Mouse (Mus musculus): ENCODE measurements at regions not wholly inside any gene's neighbourhood (a gene's known extent, or its start where the extent isn't known, plus 50 kb on each side); places are given as distances from the start of the nearest gene placed in this dataset.

DNA sequence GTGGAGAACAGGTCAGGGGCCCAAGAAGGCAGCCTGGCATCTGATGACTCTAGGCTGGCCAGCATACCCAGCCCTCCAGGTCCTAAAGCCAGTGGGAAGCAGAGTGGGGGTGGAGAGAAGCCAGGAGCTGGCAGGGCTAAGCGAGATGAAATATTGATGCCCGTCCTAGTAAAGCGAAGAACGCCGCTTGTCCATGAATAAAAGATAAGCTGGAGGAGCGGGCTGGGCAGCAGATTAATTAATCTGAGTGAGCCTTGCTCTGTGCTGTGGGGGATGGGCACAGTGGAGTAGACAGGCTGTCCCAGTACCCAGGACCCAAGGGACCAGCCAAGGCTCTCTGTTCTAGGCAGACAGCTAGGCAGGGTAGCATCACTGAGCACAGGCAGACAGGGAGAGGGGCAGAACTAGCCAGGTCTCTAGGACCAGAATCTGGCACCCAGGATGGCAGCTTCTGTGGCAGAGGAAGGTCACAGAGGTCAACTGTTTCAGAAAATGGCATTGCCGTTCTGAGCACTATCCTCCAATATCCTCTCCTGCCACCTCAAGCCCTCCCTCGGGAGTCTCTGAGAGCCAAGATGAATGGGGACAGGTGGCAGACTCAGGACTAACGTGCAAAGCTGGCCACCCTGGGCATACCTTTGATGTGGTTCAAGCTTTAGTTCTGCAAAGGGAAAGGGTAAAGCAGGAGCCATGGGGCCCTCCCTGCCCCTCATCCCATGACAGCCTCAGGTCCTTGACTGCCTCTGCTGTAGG lies 73.0 kb upstream of the Thy1 start:
- ATAC-seq (ENCODE audit: low FRiP score, low TSS enrichment) = no peak
- Histone ChIP-seq H3K27ac (ENCODE audit: low read length) (no peak overlapping the region), H3K4me1 (ENCODE audit: insufficient read depth, low read length) (no peaks in the 10 kb centered on the region), H3K36me3 (ENCODE audit: insufficient read depth, low read length) (no peaks in the 10 kb centered on the region), H3K9ac (replicated peaks; ENCODE audit: low read length) (no peak overlapping the region), H3K4me3 (ENCODE audit: low read length) (no peak overlapping the region), H3K4me2 (replicated peaks; ENCODE audit: low read depth, low read length) (no peak overlapping the region), H3K9me3 (ENCODE audit: low read length) (no peaks in the 10 kb centered on the region), H3K27me3 (ENCODE audit: insufficient read depth, low read length) (peaks cover 3% of the 10 kb centered on the region; the same call in 1 of the 2 replicates)
- WGBS = 53% methylated on average over 9 of the region's 9 CpGs

DNA sequence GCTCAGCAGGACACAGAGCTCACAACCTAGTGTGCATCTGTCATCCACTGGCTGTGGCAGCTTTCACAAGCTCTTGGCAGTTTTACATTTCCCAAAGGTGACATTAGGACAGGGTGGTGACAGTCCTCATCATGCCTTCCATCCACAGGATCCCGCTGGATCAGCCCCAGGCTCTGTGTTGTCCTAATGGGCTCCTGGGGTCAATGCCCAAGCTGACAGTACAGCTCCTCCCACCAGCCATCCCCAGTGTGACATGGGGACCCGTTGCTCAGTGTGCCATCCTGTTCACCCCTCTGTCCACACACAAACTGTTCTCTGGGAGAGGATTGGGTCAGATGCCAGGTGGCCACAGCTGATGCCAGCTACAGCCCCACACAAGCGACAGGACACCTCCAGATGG lies 72.3 kb upstream of the Thy1 start:
- H3K27ac ChIP-seq (ENCODE audit: low read length) = no peak overlapping the region

DNA sequence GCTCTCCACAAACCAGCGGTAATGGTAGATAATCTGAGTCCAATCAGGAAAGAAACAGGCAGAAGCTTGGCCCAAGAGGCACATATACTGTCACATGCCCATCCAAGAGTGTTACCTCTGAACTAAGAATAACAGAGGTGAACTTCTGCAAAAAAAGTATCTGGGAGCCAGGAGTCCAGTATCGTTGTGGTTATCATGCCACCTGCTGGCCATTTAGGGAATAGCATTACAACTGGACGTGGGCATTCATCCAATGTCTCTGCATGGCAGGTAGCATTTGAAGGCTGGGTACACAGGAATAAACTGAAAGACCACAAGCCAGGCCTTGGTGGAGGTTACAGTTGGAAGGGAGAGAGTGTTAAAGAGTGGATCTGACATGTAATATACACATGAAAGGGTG lies 70.9 kb upstream of the Thy1 start:
- no peak for ATAC-seq (ENCODE audit: low FRiP score, low TSS enrichment)
- H3K4me2 ChIP-seq (replicated peaks; ENCODE audit: low read depth, low read length) = no peak overlapping the region
- no peak overlapping the region for H3K27ac ChIP-seq (ENCODE audit: low read length)
- H3K9me3 ChIP-seq (ENCODE audit: low read length) = no peaks in the 10 kb centered on the region
- 9% methylated on average over 3 of the region's 3 CpGs for WGBS
- peaks cover 3% of the 10 kb centered on the region; the same call in 1 of the 2 replicates for H3K27me3 ChIP-seq (ENCODE audit: insufficient read depth, low read length)
- no peaks in the 10 kb centered on the region for H3K36me3 ChIP-seq (ENCODE audit: insufficient read depth, low read length)
- no peaks in the 10 kb centered on the region for H3K4me1 ChIP-seq (ENCODE audit: insufficient read depth, low read length)
- H3K4me3 ChIP-seq (ENCODE audit: low read length) = no peak overlapping the region
- no peak overlapping the region for H3K9ac ChIP-seq (replicated peaks; ENCODE audit: low read length)

More for the DNA sequence above, 72.3 kb upstream of the Thy1 start:
- Histone ChIP-seq H3K27me3 (ENCODE audit: insufficient read depth, low read length) (peaks cover 3% of the 10 kb centered on the region; the same call in 1 of the 2 replicates), H3K4me2 (replicated peaks; ENCODE audit: low read depth, low read length) (no peak overlapping the region), H3K36me3 (ENCODE audit: insufficient read depth, low read length) (no peaks in the 10 kb centered on the region), H3K9me3 (ENCODE audit: low read length) (no peaks in the 10 kb centered on the region), H3K4me3 (ENCODE audit: low read length) (no peak overlapping the region), H3K4me1 (ENCODE audit: insufficient read depth, low read length) (no peaks in the 10 kb centered on the region), H3K9ac (replicated peaks; ENCODE audit: low read length) (no peak overlapping the region)
- ATAC-seq (ENCODE audit: low FRiP score, low TSS enrichment) = no peak
- WGBS = 47% methylated on average over 3 of the region's 3 CpGs

DNA sequence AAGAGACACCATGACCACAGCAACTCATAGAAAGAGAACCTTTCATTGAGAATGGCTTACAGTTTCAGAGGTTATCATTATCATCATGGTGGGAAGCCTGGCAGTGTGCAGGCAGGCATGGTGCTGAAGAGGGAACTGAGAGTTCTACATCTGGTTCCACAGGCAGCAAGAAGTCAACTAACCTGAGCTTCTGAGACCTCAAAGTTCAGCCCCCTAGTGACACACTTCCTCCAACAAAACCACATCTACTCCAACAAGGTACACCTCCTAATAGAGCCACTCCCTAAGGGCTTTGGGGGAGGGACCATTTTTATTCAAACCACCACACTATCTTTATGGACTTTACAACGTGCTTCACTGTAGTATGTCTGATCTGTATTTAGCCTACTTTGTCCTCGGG lies 67.8 kb upstream of the Thy1 start:
- whole genome bisulfite sequencing = 63% methylated on average over 2 of the region's 2 CpGs

DNA sequence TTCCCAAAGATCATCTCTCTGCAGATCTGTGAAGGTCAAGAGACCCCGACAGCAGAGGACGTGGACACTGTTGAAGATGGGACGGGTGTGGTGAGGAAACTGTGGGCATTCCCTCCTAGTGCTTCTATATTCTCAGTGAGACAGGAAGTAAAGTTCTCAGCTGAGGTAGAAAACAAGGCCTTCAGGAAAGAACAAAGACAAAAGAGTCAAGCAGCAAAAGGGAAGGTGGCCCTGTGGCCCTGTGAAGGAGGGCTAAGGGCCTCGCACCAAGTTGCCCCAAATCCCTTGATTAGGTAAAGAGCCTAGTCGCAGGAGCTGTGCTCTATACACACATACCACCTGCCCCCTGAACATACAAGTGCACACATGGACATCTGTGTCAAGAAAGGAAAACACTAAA lies 66.8 kb upstream of the Thy1 start:
- no peak overlapping the region for H3K9ac ChIP-seq (replicated peaks; ENCODE audit: low read length)
- no peaks in the 10 kb centered on the region for H3K36me3 ChIP-seq (ENCODE audit: insufficient read depth, low read length)
- no peak for ATAC-seq (ENCODE audit: low FRiP score, low TSS enrichment)
- 90% methylated on average over 5 of the region's 5 CpGs for WGBS
- no peaks in the 10 kb centered on the region for H3K4me1 ChIP-seq (ENCODE audit: insufficient read depth, low read length)
- H3K4me3 ChIP-seq (ENCODE audit: low read length) = no peak overlapping the region
- H3K27ac ChIP-seq (ENCODE audit: low read length) = no peak overlapping the region
- no peaks in the 10 kb centered on the region for H3K9me3 ChIP-seq (ENCODE audit: low read length)
- H3K27me3 ChIP-seq (ENCODE audit: insufficient read depth, low read length) = no peaks in the 10 kb centered on the region
- no peak overlapping the region for H3K4me2 ChIP-seq (replicated peaks; ENCODE audit: low read depth, low read length)

More for the DNA sequence above, 67.8 kb upstream of the Thy1 start:
- Histone ChIP-seq H3K4me3 (ENCODE audit: low read length) (no peak overlapping the region), H3K36me3 (ENCODE audit: insufficient read depth, low read length) (no peaks in the 10 kb centered on the region), H3K27ac (ENCODE audit: low read length) (no peak overlapping the region), H3K4me2 (replicated peaks; ENCODE audit: low read depth, low read length) (no peak overlapping the region), H3K4me1 (ENCODE audit: insufficient read depth, low read length) (no peaks in the 10 kb centered on the region), H3K27me3 (ENCODE audit: insufficient read depth, low read length) (peaks cover 3% of the 10 kb centered on the region; the same call in 1 of the 2 replicates), H3K9me3 (ENCODE audit: low read length) (no peaks in the 10 kb centered on the region), H3K9ac (replicated peaks; ENCODE audit: low read length) (no peak overlapping the region)
- no peak for ATAC-seq (ENCODE audit: low FRiP score, low TSS enrichment)

DNA sequence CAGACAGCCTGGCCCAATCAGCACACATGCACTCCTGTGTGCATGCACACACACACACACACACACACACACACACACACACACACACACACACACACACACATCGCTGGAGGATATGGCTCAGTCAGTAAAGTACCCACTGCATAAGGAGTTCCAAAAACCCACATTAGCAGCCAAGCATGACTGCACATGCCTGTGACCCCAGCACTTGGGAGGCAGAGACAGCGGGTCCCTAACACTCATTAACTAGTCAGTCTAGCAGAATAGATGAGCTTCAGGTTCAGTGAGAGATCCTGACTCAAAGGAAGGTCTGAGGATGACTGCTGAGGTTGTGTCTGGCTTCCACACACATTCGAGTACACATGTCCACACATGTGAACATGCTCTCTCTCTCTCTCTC lies 65.4 kb upstream of the Thy1 start:
- no peaks in the 10 kb centered on the region for H3K9me3 ChIP-seq (ENCODE audit: low read length)
- no peak for ATAC-seq (ENCODE audit: low FRiP score, low TSS enrichment)
- no peak overlapping the region for H3K9ac ChIP-seq (replicated peaks; ENCODE audit: low read length)
- no peak overlapping the region for H3K4me3 ChIP-seq (ENCODE audit: low read length)
- H3K27me3 ChIP-seq (ENCODE audit: insufficient read depth, low read length) = no peaks in the 10 kb centered on the region
- WGBS = 52% methylated on average over 3 of the region's 3 CpGs
- no peak overlapping the region for H3K4me2 ChIP-seq (replicated peaks; ENCODE audit: low read depth, low read length)
- H3K4me1 ChIP-seq (ENCODE audit: insufficient read depth, low read length) = no peaks in the 10 kb centered on the region
- no peak overlapping the region for H3K27ac ChIP-seq (ENCODE audit: low read length)
- H3K36me3 ChIP-seq (ENCODE audit: insufficient read depth, low read length) = no peaks in the 10 kb centered on the region

DNA sequence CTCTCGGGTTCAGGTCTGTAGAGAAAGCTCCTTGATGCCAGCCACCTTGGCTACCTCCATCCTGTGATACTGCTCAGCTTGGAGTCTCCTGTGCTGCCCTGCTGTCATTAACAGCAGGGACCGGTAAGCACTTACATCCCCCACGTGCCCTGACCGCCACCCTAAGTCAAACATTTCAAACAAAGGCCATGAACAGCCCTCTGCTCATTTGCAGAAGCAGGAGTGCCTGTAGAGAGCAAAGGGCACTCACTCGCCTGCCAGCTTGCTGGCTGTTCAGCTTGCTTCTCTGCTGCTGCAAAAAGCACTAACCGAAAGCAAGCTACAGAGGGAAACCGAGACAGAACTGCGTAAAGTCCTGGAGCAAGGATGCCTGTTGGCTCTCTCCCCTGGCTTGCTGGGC lies 61.8 kb upstream of the Thy1 start:
- WGBS = 36% methylated on average over 8 of the region's 8 CpGs
- no peak for ATAC-seq (ENCODE audit: low FRiP score, low TSS enrichment)
- Histone ChIP-seq H3K36me3 (ENCODE audit: insufficient read depth, low read length) (no peaks in the 10 kb centered on the region), H3K9me3 (ENCODE audit: low read length) (no peaks in the 10 kb centered on the region), H3K4me2 (replicated peaks; ENCODE audit: low read depth, low read length) (no peak overlapping the region), H3K4me1 (ENCODE audit: insufficient read depth, low read length) (no peaks in the 10 kb centered on the region), H3K4me3 (ENCODE audit: low read length) (no peak overlapping the region), H3K27ac (ENCODE audit: low read length) (no peak overlapping the region), H3K9ac (replicated peaks; ENCODE audit: low read length) (no peak overlapping the region), H3K27me3 (ENCODE audit: insufficient read depth, low read length) (no peaks in the 10 kb centered on the region)

DNA sequence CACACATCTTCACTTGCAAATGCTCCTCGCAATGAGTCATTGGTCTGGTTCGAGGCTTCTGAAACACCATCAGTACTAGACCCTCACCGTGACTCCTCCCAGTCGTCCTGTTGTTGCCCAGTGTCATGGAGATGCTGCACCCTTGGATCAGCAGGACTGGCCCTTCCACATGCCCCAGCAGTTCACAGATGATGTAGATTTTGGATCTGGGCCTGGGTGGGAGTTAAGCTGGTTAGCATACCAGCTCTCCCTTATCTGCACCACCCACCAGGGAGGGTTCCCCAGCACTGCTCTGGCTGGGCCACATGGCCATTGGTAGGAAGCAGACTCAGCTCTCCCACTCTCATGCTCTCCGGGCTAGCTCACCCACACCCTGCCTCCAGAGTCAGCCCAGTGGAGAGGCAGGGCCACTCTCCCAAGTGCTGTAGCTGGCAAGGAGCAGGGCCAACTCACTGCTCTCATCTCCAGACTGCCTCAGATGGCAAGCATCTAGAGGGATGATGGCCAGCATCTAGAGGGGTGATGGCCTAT lies 60.8 kb upstream of the Thy1 start:
- Histone ChIP-seq H3K9me3 (ENCODE audit: low read length) (no peaks in the 10 kb centered on the region), H3K27ac (ENCODE audit: low read length) (no peak overlapping the region), H3K4me3 (ENCODE audit: low read length) (no peak overlapping the region), H3K27me3 (ENCODE audit: insufficient read depth, low read length) (no peaks in the 10 kb centered on the region), H3K4me2 (replicated peaks; ENCODE audit: low read depth, low read length) (no peak overlapping the region), H3K36me3 (ENCODE audit: insufficient read depth, low read length) (no peaks in the 10 kb centered on the region), H3K9ac (replicated peaks; ENCODE audit: low read length) (no peak overlapping the region), H3K4me1 (ENCODE audit: insufficient read depth, low read length) (no peaks in the 10 kb centered on the region)
- 73% methylated on average over 5 of the region's 5 CpGs for WGBS
- ATAC-seq (ENCODE audit: low FRiP score, low TSS enrichment) = no peak

DNA sequence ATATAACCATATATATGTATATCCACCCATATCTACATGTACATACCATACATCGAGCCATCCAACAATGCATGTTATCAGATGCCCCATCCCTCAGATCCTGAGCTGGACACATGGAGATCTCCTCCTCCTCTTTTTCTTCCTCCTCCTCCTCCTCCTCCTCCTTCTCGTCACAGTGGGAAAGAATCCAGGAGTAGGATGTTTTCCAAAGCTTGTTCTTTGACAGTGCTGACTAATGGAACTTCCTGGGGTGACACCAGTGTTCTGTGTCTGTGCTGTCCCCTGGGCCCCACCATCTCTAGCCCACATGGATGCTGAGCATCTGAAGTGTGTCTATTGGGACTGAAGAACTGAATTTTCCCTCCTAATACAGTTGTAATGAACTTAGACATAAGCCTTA lies 60.0 kb upstream of the Thy1 start:
- no peaks in the 10 kb centered on the region for H3K27me3 ChIP-seq (ENCODE audit: insufficient read depth, low read length)
- no peak overlapping the region for H3K27ac ChIP-seq (ENCODE audit: low read length)
- H3K4me1 ChIP-seq (ENCODE audit: insufficient read depth, low read length) = no peaks in the 10 kb centered on the region
- H3K36me3 ChIP-seq (ENCODE audit: insufficient read depth, low read length) = no peaks in the 10 kb centered on the region
- H3K4me2 ChIP-seq (replicated peaks; ENCODE audit: low read depth, low read length) = no peak overlapping the region
- ATAC-seq (ENCODE audit: low FRiP score, low TSS enrichment) = no peak
- WGBS = 66% methylated on average over 2 of the region's 2 CpGs
- no peak overlapping the region for H3K9ac ChIP-seq (replicated peaks; ENCODE audit: low read length)
- H3K4me3 ChIP-seq (ENCODE audit: low read length) = no peak overlapping the region
- no peaks in the 10 kb centered on the region for H3K9me3 ChIP-seq (ENCODE audit: low read length)
